Mouse (Mus musculus): ENCODE results near the gene Mfn1.

- TF ChIP-seq POLR2A (IDR thresholded peaks at IDR 0.05; ENCODE audit: borderline replicate concordance, insufficient read depth, low read length) (no peak), CTCF (IDR thresholded peaks at IDR 0.05; ENCODE audit: borderline replicate concordance, insufficient read depth, low read depth, low read length) (no peak)
Measured at GRCm38 (mm10) chr3:32611606-32612170, 82.4 kb downstream of the Mfn1 start.

Data from cerebellum, adult 2 months (tissue).